Mouse (Mus musculus): ENCODE measurements around the gene Rnaset2a.
"Not testable (repeated sequence)": the region's sequence is repeated elsewhere in the genome, so short reads cannot be mapped to it uniquely, and the experiment has no call there.

DNA sequence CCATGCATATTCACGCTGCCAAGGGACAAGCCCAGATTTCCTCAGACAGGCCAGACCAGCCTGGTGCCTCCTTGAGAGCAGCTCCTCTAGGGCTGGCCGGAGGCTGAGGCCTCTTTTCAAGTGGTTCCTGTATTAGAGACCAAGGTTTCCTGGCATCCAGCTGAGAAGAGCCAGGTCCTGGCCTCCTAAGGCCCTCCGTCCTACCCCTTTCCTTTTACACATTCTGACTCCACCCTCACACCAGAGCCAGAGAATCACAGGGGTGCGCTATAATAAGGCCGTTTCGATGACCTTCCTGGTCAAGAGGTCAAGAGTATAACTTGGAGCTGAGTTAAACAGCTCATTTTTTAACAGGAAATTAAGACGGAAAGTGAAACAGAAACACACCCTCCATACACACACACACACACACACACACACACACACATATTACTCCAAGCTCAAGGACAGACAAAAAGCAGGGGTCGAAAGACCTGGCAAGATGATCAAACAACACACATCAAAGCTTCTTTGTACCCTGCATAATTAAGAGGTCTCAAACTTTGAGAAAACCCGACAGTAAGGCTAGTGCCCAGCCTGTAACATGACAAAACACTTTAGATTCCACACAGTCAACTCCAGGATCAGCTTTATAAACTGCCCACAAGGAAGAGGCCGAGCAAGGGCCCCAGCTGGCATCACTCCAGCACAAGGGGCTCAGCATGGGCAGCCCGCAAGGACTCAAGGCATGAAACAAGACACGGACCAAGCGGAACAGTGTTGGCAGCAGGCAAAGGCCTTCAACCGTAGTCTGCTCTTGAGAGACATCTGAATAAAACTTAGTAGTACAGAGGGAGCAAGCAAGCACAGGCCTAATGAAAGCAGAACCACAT lies 3.9 kb downstream of the Rnaset2a start:
- TF ChIP-seq CTCF (conservative IDR thresholded peaks at IDR 0.05; ENCODE audit: low read length); NANOG (IDR thresholded peaks at IDR 0.05; ENCODE audit: borderline replicate concordance, low read length): not testable (repeated sequence)

Measured in E14TG2a.4 (cell line).